Mouse (Mus musculus): ENCODE measurements around the gene Rps18.
A peak's percentile ranks its signal among the peaks of the same experiment; 100 is the strongest.

DNA sequence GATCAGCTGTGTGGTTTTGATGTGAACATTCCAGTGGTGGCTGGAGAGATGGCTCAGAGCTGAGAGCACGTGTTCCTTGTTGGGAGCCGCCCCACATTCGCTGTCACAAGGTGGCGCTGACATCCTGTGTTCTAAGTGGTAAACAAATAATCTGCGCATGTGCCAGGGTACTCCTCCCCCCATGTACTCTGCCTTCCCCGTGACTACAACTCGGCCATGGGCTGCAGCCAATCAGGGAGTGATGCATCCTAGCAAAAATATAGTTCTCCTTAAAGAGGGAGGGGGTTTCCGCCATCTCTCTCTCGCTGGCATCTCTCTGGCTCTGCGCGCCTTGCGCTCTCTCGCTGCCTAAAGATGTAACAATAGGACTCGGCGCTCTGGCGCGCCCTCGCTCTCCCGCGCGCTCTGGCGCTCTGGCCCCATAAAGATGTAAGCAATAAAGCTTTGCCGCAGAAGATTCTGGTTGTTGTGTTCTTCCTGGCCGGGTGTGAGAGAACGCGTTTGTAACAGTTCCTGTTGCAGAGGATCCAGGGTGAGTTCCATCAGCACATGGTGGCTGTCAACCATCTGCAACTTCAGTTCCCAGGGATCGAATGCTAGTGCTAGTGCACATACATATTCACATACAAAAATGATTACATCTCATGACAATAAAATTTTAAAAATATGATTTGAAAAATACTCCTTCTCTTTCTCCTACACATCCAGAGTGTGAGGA is 25.6 kb upstream of the Rps18 start:
- TF ChIP-seq POLR2A (IDR thresholded peaks at IDR 0.05; ENCODE audit: insufficient read depth, low read depth, low read length) (peak; percentile 73), EP300 (IDR thresholded peaks at IDR 0.05; ENCODE audit: insufficient read depth, low read depth, low read length) (peak; percentile 95; the same call in 1 of the 2 replicates), CTCF (IDR thresholded peaks at IDR 0.05) (peak; percentile 52)
